Mouse (Mus musculus): ENCODE data around the gene Igsf8.

GRCm38 (mm10) chr1:172323801-172324359 is 62.4 kb downstream of the Igsf8 start:
- TF ChIP-seq POLR2A (IDR thresholded peaks at IDR 0.05; ENCODE audit: low read depth, low read length) (no peak), CTCF (IDR thresholded peaks at IDR 0.05; ENCODE audit: borderline replicate concordance, insufficient read depth, low read length) (no peak)

Measured in embryonic fibroblast, embryonic 13.5 days (primary cell).